In the genomic region with DNA sequence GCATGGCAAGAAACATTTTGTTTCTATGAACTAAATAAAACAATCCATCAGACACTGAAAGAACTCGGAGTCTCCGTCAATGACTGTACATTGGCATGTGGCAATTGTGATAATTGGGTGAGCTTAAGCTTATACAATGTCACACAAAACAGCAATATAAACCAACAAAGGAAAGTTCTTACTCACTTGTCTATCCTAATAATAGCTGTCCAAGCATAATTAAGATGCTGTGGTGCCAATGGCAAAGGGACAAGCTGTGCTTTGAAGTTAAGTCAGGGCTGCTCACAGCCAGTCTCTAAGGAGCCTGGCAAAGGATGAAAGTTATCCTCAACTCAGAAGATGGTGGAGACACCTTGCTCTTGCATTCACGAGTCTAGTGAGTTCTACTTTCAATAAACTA, we compare ENCODE assay signal across 22 mouse cellular contexts.
DNase-seq lines count a peak whose midpoint lies in the region; ATAC-seq and TF ChIP-seq lines count a peak whose summit lies in the region.
"Had no signal": no experiment of that assay in that cellular context is flagged by ENCODE, and none has a peak within 500 bp of the region (broad histone marks: within the 10 kb centered on the region; RNA-seq: fewer than 3 reads in every experiment).

No protein-coding gene starts in this region.

- peaks cover 46% of the 10 kb centered on the region for H3K4me1 ChIP-seq in forebrain, embryonic 15.5 days
- peaks cover 24% of the 10 kb centered on the region for H3K4me1 ChIP-seq in forebrain, embryonic 16.5 days (replicated peaks; ENCODE audit: control insufficient read depth, insufficient read depth, low read length)
- H3K4me1 ChIP-seq in heart, embryonic 16.5 days (ENCODE audit: control insufficient read depth, insufficient read depth, low read length) = peaks cover 26% of the 10 kb centered on the region

- no peaks in the 10 kb centered on the region for H3K9me3 ChIP-seq in forebrain, embryonic 15.5 days
- H3K9me3 ChIP-seq in forebrain, embryonic 16.5 days (ENCODE audit: control insufficient read depth, low read length) = no peaks in the 10 kb centered on the region
- no peaks in the 10 kb centered on the region for H3K9me3 ChIP-seq in heart, embryonic 16.5 days (replicated peaks; ENCODE audit: control insufficient read depth, low read length)
- H3K9me3 ChIP-seq: embryonic facial prominence, embryonic 10.5 days; embryonic facial prominence, embryonic 12.5 days; forebrain, embryonic 12.5 days had no signal

- TF ChIP-seq POLR2A in brain, embryonic 14.5 days (IDR thresholded peaks at IDR 0.05; ENCODE audit: borderline replicate concordance, extremely low read depth, insufficient read depth, insufficient read length, poor library complexity, severe bottlenecking) = no peak

- H3K9ac ChIP-seq in forebrain, embryonic 15.5 days (replicated peaks) = no peak overlapping the region
- no peak overlapping the region for H3K9ac ChIP-seq in forebrain, embryonic 16.5 days (replicated peaks; ENCODE audit: low read depth, low read length)
- H3K9ac ChIP-seq in heart, embryonic 16.5 days (ENCODE audit: low read length) = no peak overlapping the region
- H3K9ac ChIP-seq: embryonic facial prominence, embryonic 12.5 days; forebrain, embryonic 12.5 days; forebrain, postnatal 0 days had no signal

- no peak overlapping the region for H3K4me3 ChIP-seq in forebrain, embryonic 15.5 days
- no peak overlapping the region for H3K4me3 ChIP-seq in forebrain, embryonic 16.5 days (replicated peaks; ENCODE audit: low read length)
- H3K4me3 ChIP-seq in heart, embryonic 16.5 days (ENCODE audit: low read length) = no peak overlapping the region
- H3K4me3 ChIP-seq: embryonic facial prominence, embryonic 10.5 days; embryonic facial prominence, embryonic 12.5 days; forebrain, embryonic 12.5 days had no signal

- no peaks in the 10 kb centered on the region for H3K36me3 ChIP-seq in forebrain, embryonic 15.5 days
- no peaks in the 10 kb centered on the region for H3K36me3 ChIP-seq in forebrain, embryonic 16.5 days (ENCODE audit: control insufficient read depth, insufficient read depth)
- no peaks in the 10 kb centered on the region for H3K36me3 ChIP-seq in heart, embryonic 16.5 days (ENCODE audit: control insufficient read depth, insufficient read depth)
- H3K36me3 ChIP-seq: embryonic facial prominence, embryonic 10.5 days; embryonic facial prominence, embryonic 12.5 days; forebrain, embryonic 12.5 days had no signal

- peak overlapping the region; percentile 23; the same call in 1 of the 2 replicates for H3K27ac ChIP-seq in forebrain, embryonic 15.5 days (replicated peaks)
- no peak overlapping the region for H3K27ac ChIP-seq in forebrain, embryonic 16.5 days (ENCODE audit: low read length)
- peak overlapping the region; percentile 29; the same call in 1 of the 2 replicates for H3K27ac ChIP-seq in heart, embryonic 16.5 days (ENCODE audit: low read length)
- H3K27ac ChIP-seq: embryonic facial prominence, embryonic 10.5 days; embryonic facial prominence, embryonic 12.5 days had no signal

- intact Hi-C loops in heart, postnatal 36 days (cut with DNase I) = no loop called here

- no peak overlapping the region for H3K4me2 ChIP-seq in forebrain, embryonic 15.5 days (replicated peaks)
- no peak overlapping the region for H3K4me2 ChIP-seq in forebrain, embryonic 16.5 days (ENCODE audit: low read length)
- H3K4me2 ChIP-seq in heart, embryonic 16.5 days (ENCODE audit: low read depth, low read length) = no peak overlapping the region
- H3K4me2 ChIP-seq: embryonic facial prominence, embryonic 12.5 days; forebrain, embryonic 12.5 days had no signal

- no peak for ATAC-seq in forebrain, embryonic 15.5 days (replicated peaks)
- ATAC-seq in forebrain, embryonic 16.5 days = no peak
- ATAC-seq in heart, embryonic 16.5 days (replicated peaks; ENCODE audit: extremely low read depth, insufficient read depth, low FRiP score) = no peak
- ATAC-seq: activated CD4-positive, CD25-positive, alpha-beta regulatory T cell, adult 4 months; forebrain, postnatal 0 days; Patski had no signal

- no peak for DNase-seq in heart, postnatal 36 days
- peak; percentile 34 for DNase-seq in retina, embryonic 14.5 days (ENCODE audit: low spot score)
- no peak for DNase-seq in retina, postnatal 1 day
- DNase-seq in brain, embryonic 14.5 days (ENCODE audit: low read depth) = peak; percentile 86
- no peak for DNase-seq in adrenal gland, postnatal 4 days (ENCODE audit: low spot score in 2 of 2)
- DNase-seq: adrenal gland, adult 8-10 months; adrenal gland, postnatal 14 days; adrenal gland, postnatal 36 days; cerebellum, adult 11-12 months; cerebellum, adult 2 months; cerebellum, adult 9-10 months; cerebellum, postnatal 10 days; cerebellum, postnatal 25 days; forebrain, postnatal 0 days had no signal

- no peak for TF ChIP-seq CTCF in brain, embryonic 14.5 days (IDR thresholded peaks at IDR 0.05; ENCODE audit: borderline replicate concordance, extremely low read depth, insufficient read depth, insufficient read length)

- WGBS in forebrain, embryonic 15.5 days = 12% methylated on average over 3 of the region's 3 CpGs
- 11% methylated on average over 3 of the region's 3 CpGs for WGBS in forebrain, embryonic 16.5 days
- WGBS in heart, embryonic 16.5 days = 76% methylated on average over 3 of the region's 3 CpGs

- H3K27me3 ChIP-seq in forebrain, embryonic 15.5 days = no peaks in the 10 kb centered on the region
- no peaks in the 10 kb centered on the region for H3K27me3 ChIP-seq in forebrain, embryonic 16.5 days (replicated peaks; ENCODE audit: control insufficient read depth, insufficient read depth, low read length)
- no peaks in the 10 kb centered on the region for H3K27me3 ChIP-seq in heart, embryonic 16.5 days (ENCODE audit: control insufficient read depth, insufficient read depth, low read length)
- H3K27me3 ChIP-seq: embryonic facial prominence, embryonic 12.5 days; Patski had no signal

Comparison
In these comparisons a context has a peak if more than half of its experiments do, and no peak if none do; other contexts are left out.
1. DNase-seq: peak in retina, embryonic 14.5 days (single experiment) and brain, embryonic 14.5 days (single experiment); none in heart, postnatal 36 days (0 of 2), retina, postnatal 1 day (single experiment) and adrenal gland, postnatal 4 days (0 of 2).